Mouse (Mus musculus) heart, postnatal 0 days (tissue): Measurements from ENCODE around the gene Tex14. TPM values are rescaled to one million over a fixed set of nuclear protein-coding genes. Genes with fewer than 3 reads are reported as not detected.

Experiments
- ATAC-seq: fragments of 200-750 bp; cut with Nextera tagmentation; 2 replicates; pipeline ENCODE4 v1.8.0; 2017; ENCODE audit warnings: low read depth, moderate number of reproducible peaks, moderate library complexity; ENCODE audit not compliant: insufficient read depth
- DNase-seq: peaks from one replicate; pipeline ENCODE4 v3.0.0-alpha.2; 2016; ENCODE audit warnings: low spot score
- H3K27ac ChIP-seq: fragments of 300-500 bp; sonication (generic); 2 replicates; pipeline ENCODE4 v1.5.1; 2014; ENCODE audit warnings: low read depth, mild to moderate bottlenecking
- H3K27me3 ChIP-seq: fragments of 300-500 bp; sonication (generic); 2 replicates; pipeline ENCODE4 v1.6.1; 2014; ENCODE audit warnings: low read length, mixed read lengths; ENCODE audit not compliant: control insufficient read depth, insufficient read depth
- H3K36me3 ChIP-seq: fragments of 300-500 bp; sonication (generic); replicated peaks from 2 replicates; pipeline ENCODE4 v1.6.1; 2014; ENCODE audit warnings: low read length, mixed read lengths; ENCODE audit not compliant: control insufficient read depth, insufficient read depth
- H3K4me1 ChIP-seq: fragments of 300-500 bp; sonication (generic); 2 replicates; pipeline ENCODE4 v1.6.1; 2014; ENCODE audit warnings: antibody characterized with exemption; ENCODE audit not compliant: control insufficient read depth, insufficient read depth
- H3K4me2 ChIP-seq: fragments of 300-500 bp; sonication (generic); 2 replicates; pipeline ENCODE4 v1.6.1; 2014; ENCODE audit warnings: low read depth, mild to moderate bottlenecking, low read length, moderate library complexity
- H3K4me3 ChIP-seq: fragments of 300-500 bp; sonication (generic); 2 replicates; pipeline ENCODE4 v1.5.1; 2014; ENCODE audit warnings: low read depth, low read length
- H3K9ac ChIP-seq: fragments of 300-500 bp; sonication (generic); replicated peaks from 2 replicates; pipeline ENCODE4 v1.6.1; 2014; ENCODE audit warnings: low read depth, low read length, mixed read lengths
- H3K9me3 ChIP-seq: fragments of 300-500 bp; sonication (generic); replicated peaks from 2 replicates; pipeline ENCODE4 v1.6.1; 2016; ENCODE audit warnings: low read length; ENCODE audit not compliant: control insufficient read depth
- CTCF ChIP-seq: IDR thresholded peaks from 2 replicates; pipeline ENCODE4 v1.5.1; 2016; ENCODE audit warnings: antibody characterized with exemption, control low read depth, low read depth
- EP300 ChIP-seq: IDR thresholded peaks from 2 replicates; pipeline ENCODE4 v1.6.1; 2016; ENCODE audit warnings: antibody characterized with exemption, low read depth
- WGBS: fragments of 180-500 bp; shearing (Covaris S2); extraction: QIAGEN DNeasy Blood & Tissue Kit; methylation state at CpG from one replicate; pipeline ENCODE4 v1.1.7; 2014; 5-methylcytosine and 5-hydroxymethylcytosine counted together
- polyA plus RNA-seq: library from polyadenylated mRNA; unstranded; fragments of >200 nt; fragmentation: Nextera tagmentation; extraction: Ambion mirVana; gene quantifications from 2 replicates; pipeline ENCODE4 v1.2.1, GENCODE M21; 2015
- total RNA-seq: library from RNA; depleted of rRNA; stranded (reverse); fragments of >200 nt; gene quantifications from 2 replicates; pipeline ENCODE4 v1.2.3, GENCODE M21; 2014; ENCODE audit warnings: low replicate concordance

The Tex14 gene
- total and polyA plus RNA-seq, 2 experiments from 2014 or later, result 0.22 to 0.46 TPM

DNA sequence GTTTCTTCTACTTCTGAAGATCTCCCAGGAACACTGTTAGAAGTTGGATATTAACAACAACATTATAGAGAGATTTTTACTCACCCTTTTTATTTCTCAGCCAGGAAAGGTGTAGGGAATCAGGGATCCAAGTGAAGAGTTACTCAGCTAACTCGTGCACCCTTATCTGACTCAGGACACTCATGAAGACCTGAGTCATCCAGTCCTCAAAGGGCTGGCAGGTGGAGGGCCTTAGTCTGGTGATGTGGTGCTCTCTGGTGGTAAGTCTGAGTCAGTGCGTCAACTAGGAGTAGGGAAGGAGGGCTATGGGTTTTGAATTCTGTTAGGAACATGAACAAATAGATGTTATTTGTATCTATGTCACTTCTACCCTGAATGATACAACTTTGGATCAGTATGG lies 114.4 kb downstream of the Tex14 start:
- Histone ChIP-seq H3K27me3 (no peaks in the 10 kb centered on the region), H3K4me2 (no peak overlapping the region), H3K27ac (no peak overlapping the region), H3K4me1 (no peaks in the 10 kb centered on the region), H3K4me3 (no peak overlapping the region), H3K9ac (no peak overlapping the region), H3K9me3 (no peaks in the 10 kb centered on the region), H3K36me3 (no peaks in the 10 kb centered on the region)
- DNase-seq (peak; percentile 69), ATAC-seq (peak; percentile 67)
- peak; percentile 75 for TF ChIP-seq CTCF
- TF ChIP-seq EP300, result no peak
- 3% methylated on average over 2 of the region's 2 CpGs for WGBS

- WGBS, result 79% methylated on average over 5 of the region's 5 CpGs
- DNase-seq, result no peak
Measured at GRCm38 (mm10) chr11:87523466-87523865, 118.6 kb downstream of the Tex14 start.

DNA sequence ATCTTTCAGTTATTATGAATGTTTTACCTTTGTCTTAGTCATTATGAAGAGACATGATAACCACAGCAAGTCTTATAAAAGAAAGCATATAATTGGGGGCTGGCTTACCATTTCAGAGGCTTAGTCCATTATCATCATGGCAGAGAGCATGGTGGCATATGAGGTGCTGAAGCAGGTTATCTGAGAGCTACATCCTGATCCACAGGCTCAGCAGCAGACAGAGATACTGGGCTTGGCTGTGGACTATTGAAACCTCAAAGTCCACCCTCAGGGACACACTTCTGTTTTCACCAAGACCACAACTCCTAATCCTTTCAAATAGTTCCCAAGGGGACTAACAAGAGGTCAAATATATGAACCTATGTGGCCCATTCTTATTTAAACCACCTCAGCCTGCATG lies 119.1 kb downstream of the Tex14 start:
- no peak overlapping the region for H3K4me3 ChIP-seq
- 0 out of 2 replicates have a peak, but pooled peaks cover 4% of the 10 kb centered on the region for H3K4me1 ChIP-seq
- ATAC-seq (no peak), DNase-seq (no peak)
- H3K4me2 ChIP-seq, result no peak overlapping the region
- TF ChIP-seq CTCF (no peak), EP300 (no peak)
- 0 out of 2 replicates have a peak overlapping the region, but pooled peaks have one; percentile 59 for H3K27ac ChIP-seq
- no peaks in the 10 kb centered on the region for H3K36me3 ChIP-seq
- H3K9ac ChIP-seq, result no peak overlapping the region
- no peaks in the 10 kb centered on the region for H3K27me3 ChIP-seq
- no peaks in the 10 kb centered on the region for H3K9me3 ChIP-seq

More at GRCm38 (mm10) chr11:87523466-87523865, 118.6 kb downstream of the Tex14 start:
- no peak overlapping the region for H3K4me2 ChIP-seq
- no peaks in the 10 kb centered on the region for H3K36me3 ChIP-seq
- no peak for ATAC-seq
- H3K9me3 ChIP-seq, result no peaks in the 10 kb centered on the region
- no peak overlapping the region for H3K9ac ChIP-seq
- TF ChIP-seq CTCF, result no peak
- TF ChIP-seq EP300, result no peak
- H3K27me3 ChIP-seq, result no peaks in the 10 kb centered on the region
- no peak overlapping the region for H3K27ac ChIP-seq
- H3K4me1 ChIP-seq, result 0 out of 2 replicates have a peak, but pooled peaks cover 4% of the 10 kb centered on the region
- no peak overlapping the region for H3K4me3 ChIP-seq

- Histone ChIP-seq H3K9ac (no peak overlapping the region), H3K4me2 (no peak overlapping the region), H3K27ac (peak overlapping the region; percentile 59), H3K27me3 (no peaks in the 10 kb centered on the region), H3K9me3 (no peaks in the 10 kb centered on the region), H3K4me3 (no peak overlapping the region), H3K36me3 (no peaks in the 10 kb centered on the region), H3K4me1 (0 out of 2 replicates have a peak, but pooled peaks cover 4% of the 10 kb centered on the region)
- ATAC-seq (peak; percentile 64), DNase-seq (peak; percentile 52)
- TF ChIP-seq EP300, result no peak
- TF ChIP-seq CTCF, result no peak
Measured at GRCm38 (mm10) chr11:87524780-87525179, 119.9 kb downstream of the Tex14 start.

DNA sequence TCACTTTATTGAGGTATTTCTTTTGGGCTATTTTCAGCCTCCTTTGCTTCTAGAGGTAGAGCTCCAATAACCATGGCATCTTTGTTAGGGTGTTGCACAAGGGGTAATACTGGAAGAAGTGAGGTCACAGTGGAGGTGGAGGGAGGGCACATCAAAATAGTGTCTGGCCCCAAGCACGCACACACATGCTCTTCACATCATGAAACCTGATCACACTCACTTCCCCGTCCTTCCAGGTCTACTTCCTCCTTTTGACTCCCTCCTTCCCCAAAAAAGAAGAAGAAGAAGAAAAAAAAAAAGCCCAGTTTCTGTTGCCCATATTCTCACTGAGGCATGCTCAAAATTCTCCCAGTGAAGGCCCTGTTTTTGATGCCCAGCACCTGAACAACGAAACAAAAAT lies 122.5 kb downstream of the Tex14 start:
- H3K9ac ChIP-seq, result no peak overlapping the region
- no peak for TF ChIP-seq CTCF
- TF ChIP-seq EP300, result no peak
- 0 out of 2 replicates have a peak, but pooled peaks cover 4% of the 10 kb centered on the region for H3K4me1 ChIP-seq
- H3K4me3 ChIP-seq, result no peak overlapping the region
- no peak overlapping the region for H3K4me2 ChIP-seq
- H3K36me3 ChIP-seq, result no peaks in the 10 kb centered on the region
- H3K27me3 ChIP-seq, result no peaks in the 10 kb centered on the region
- no peak overlapping the region for H3K27ac ChIP-seq
- 69% methylated on average over 3 of the region's 3 CpGs for WGBS
- DNase-seq (no peak), ATAC-seq (no peak)
- no peaks in the 10 kb centered on the region for H3K9me3 ChIP-seq

GRCm38 (mm10) chr11:87527990-87528389 lies 123.1 kb downstream of the Tex14 start:
- ATAC-seq (no peak), DNase-seq (no peak)

More at GRCm38 (mm10) chr11:87527990-87528389, 123.1 kb downstream of the Tex14 start:
- H3K4me2 ChIP-seq, result no peak overlapping the region
- H3K4me1 ChIP-seq, result 0 out of 2 replicates have a peak, but pooled peaks cover 4% of the 10 kb centered on the region
- H3K9ac ChIP-seq, result no peak overlapping the region
- WGBS, result 77% methylated on average over 4 of the region's 4 CpGs
- no peak overlapping the region for H3K4me3 ChIP-seq
- TF ChIP-seq EP300 (no peak), CTCF (no peak)
- no peak overlapping the region for H3K27ac ChIP-seq
- no peaks in the 10 kb centered on the region for H3K9me3 ChIP-seq
- H3K36me3 ChIP-seq, result no peaks in the 10 kb centered on the region
- H3K27me3 ChIP-seq, result no peaks in the 10 kb centered on the region
